In genomic region chr1:170498645-170499044, GRCm38 (mm10) we compare ENCODE assay signal across 23 mouse cellular contexts.
DNase-seq lines count a peak whose midpoint lies in the region; ATAC-seq and TF ChIP-seq lines count a peak whose summit lies in the region.
"Had no signal": no experiment of that assay in that cellular context is flagged by ENCODE, and none has a peak within 500 bp of the region (broad histone marks: within the 10 kb centered on the region; RNA-seq: fewer than 3 reads in every experiment).

No protein-coding gene starts in this region.

- H3K4me2 ChIP-seq in heart, embryonic 11.5 days, result no peak overlapping the region
- H3K4me2 ChIP-seq in midbrain, embryonic 16.5 days (ENCODE audit: low read length), result no peak overlapping the region
- H3K4me2 ChIP-seq: embryonic facial prominence, embryonic 13.5 days; forebrain, embryonic 13.5 days; heart, embryonic 15.5 days; hindbrain, embryonic 14.5 days had no signal

- no peak for TF ChIP-seq POLR2A in heart, adult 2 months (IDR thresholded peaks at IDR 0.05; ENCODE audit: insufficient read depth, low read depth, low read length)

- TF ChIP-seq CTCF in heart, adult 2 months (IDR thresholded peaks at IDR 0.05), result no peak

- peaks cover 55% of the 10 kb centered on the region for H3K4me1 ChIP-seq in heart, embryonic 11.5 days (ENCODE audit: control insufficient read depth, insufficient read depth, low read length)
- H3K4me1 ChIP-seq in heart, adult 2 months (ENCODE audit: control insufficient read depth, insufficient read depth, low read length), result peaks cover 1% of the 10 kb centered on the region; the same call in 1 of the 2 replicates
- peaks cover 47% of the 10 kb centered on the region for H3K4me1 ChIP-seq in midbrain, embryonic 10.5 days
- H3K4me1 ChIP-seq in midbrain, embryonic 16.5 days (ENCODE audit: control insufficient read depth, insufficient read depth, low read length), result peaks cover 7% of the 10 kb centered on the region; the same call in 1 of the 2 replicates

- no peaks in the 10 kb centered on the region; the same call in 1 of the 2 replicates for H3K79me2 ChIP-seq in heart, adult 2 months (replicated peaks; ENCODE audit: control insufficient read depth, insufficient read depth, low read length)

- no peak for TF ChIP-seq EP300 in heart, adult 2 months (IDR thresholded peaks at IDR 0.05; ENCODE audit: insufficient read depth, low read depth, low read length)

- no peak overlapping the region for H3K9ac ChIP-seq in heart, embryonic 11.5 days (ENCODE audit: low read depth, low read length)
- no peak overlapping the region for H3K9ac ChIP-seq in heart, adult 2 months (ENCODE audit: low read depth, low read length)
- no peak overlapping the region for H3K9ac ChIP-seq in midbrain, embryonic 16.5 days (ENCODE audit: low read depth, low read length)
- H3K9ac ChIP-seq: embryonic facial prominence, embryonic 13.5 days; forebrain, embryonic 13.5 days; heart, embryonic 15.5 days; hindbrain, embryonic 14.5 days had no signal

- no peak overlapping the region for H3K4me3 ChIP-seq in heart, embryonic 11.5 days (ENCODE audit: low read depth, low read length)
- H3K4me3 ChIP-seq in heart, adult 2 months, result no peak overlapping the region
- H3K4me3 ChIP-seq in midbrain, embryonic 10.5 days, result no peak overlapping the region
- no peak overlapping the region for H3K4me3 ChIP-seq in midbrain, embryonic 16.5 days (ENCODE audit: low read depth, low read length)
- H3K4me3 ChIP-seq: embryonic facial prominence, embryonic 13.5 days; forebrain, embryonic 13.5 days; heart, embryonic 15.5 days had no signal

- H3K27me3 ChIP-seq in heart, embryonic 11.5 days (ENCODE audit: control insufficient read depth, insufficient read depth, low read length), result no peaks in the 10 kb centered on the region
- no peaks in the 10 kb centered on the region for H3K27me3 ChIP-seq in heart, adult 2 months (ENCODE audit: control insufficient read depth, insufficient read depth, low read length)
- no peaks in the 10 kb centered on the region for H3K27me3 ChIP-seq in midbrain, embryonic 10.5 days (ENCODE audit: low read depth, poor library complexity, severe bottlenecking)
- H3K27me3 ChIP-seq in midbrain, embryonic 16.5 days (ENCODE audit: control insufficient read depth, insufficient read depth, low read depth, low read length), result no peaks in the 10 kb centered on the region
- H3K27me3 ChIP-seq: embryonic facial prominence, embryonic 13.5 days; forebrain, embryonic 13.5 days; heart, embryonic 15.5 days had no signal

- DNase-seq in embryo, embryonic 10 days (ENCODE audit: low spot score), result peak; percentile 50
- DNase-seq in embryo, embryonic 11 days, result no peak
- DNase-seq in heart, adult 2 months, result no peak
- DNase-seq in midbrain, embryonic 10.5 days (ENCODE audit: low spot score), result no peak
- DNase-seq in mesoderm, embryonic 11.5 days (ENCODE audit: low read depth, low spot score), result peak; percentile 68
- no peak for DNase-seq in retina, embryonic 14.5 days (ENCODE audit: low spot score)
- DNase-seq: adrenal gland, adult 8-10 months; B cell, adult 2 months; cerebellum, adult 11 months; cerebellum, adult 8-10 months; cerebellum, postnatal 14 days; gastrocnemius, postnatal 36 days; heart, adult 18-20 months; kidney, adult 2 months had no signal

- 27% methylated on average over 4 of the region's 4 CpGs for WGBS in heart, embryonic 11.5 days (ENCODE audit: insufficient replicate concordance)
- 79% methylated on average over 4 of the region's 4 CpGs for WGBS in heart, adult 2 months
- WGBS in midbrain, embryonic 10.5 days, result 33% methylated on average over 4 of the region's 4 CpGs
- WGBS in midbrain, embryonic 16.5 days, result 45% methylated on average over 4 of the region's 4 CpGs

- peak overlapping the region; percentile 66 for H3K27ac ChIP-seq in heart, embryonic 11.5 days (ENCODE audit: low read depth, low read length)
- H3K27ac ChIP-seq in heart, adult 2 months, result no peak overlapping the region
- H3K27ac ChIP-seq in midbrain, embryonic 10.5 days (replicated peaks), result peak overlapping the region; percentile 35; the same call in 1 of the 2 replicates
- no peak overlapping the region for H3K27ac ChIP-seq in midbrain, embryonic 16.5 days (ENCODE audit: low read length)
- H3K27ac ChIP-seq: embryonic facial prominence, embryonic 13.5 days; forebrain, embryonic 13.5 days; heart, embryonic 15.5 days; hindbrain, embryonic 14.5 days had no signal

- no peak for ATAC-seq in heart, embryonic 11.5 days (replicated peaks; ENCODE audit: insufficient number of reproducible peaks, low FRiP score, low TSS enrichment)
- ATAC-seq in midbrain, embryonic 16.5 days, result no peak
- ATAC-seq: CD4-positive, CD25-positive, alpha-beta regulatory T cell, adult 4 months; forebrain, embryonic 13.5 days; intestine, embryonic 16.5 days had no signal

- H3K36me3 ChIP-seq in heart, embryonic 11.5 days (ENCODE audit: control insufficient read depth, insufficient read depth, low read length), result no peaks in the 10 kb centered on the region
- H3K36me3 ChIP-seq in heart, adult 2 months (ENCODE audit: control insufficient read depth, insufficient read depth, low read length), result no peaks in the 10 kb centered on the region
- no peaks in the 10 kb centered on the region for H3K36me3 ChIP-seq in midbrain, embryonic 10.5 days
- H3K36me3 ChIP-seq in midbrain, embryonic 16.5 days (ENCODE audit: control insufficient read depth, insufficient read depth, low read length), result no peaks in the 10 kb centered on the region
- H3K36me3 ChIP-seq: embryonic facial prominence, embryonic 13.5 days; G1E; heart, embryonic 15.5 days had no signal

- no peaks in the 10 kb centered on the region for H3K9me3 ChIP-seq in heart, embryonic 11.5 days (replicated peaks; ENCODE audit: control insufficient read depth, low read length)
- H3K9me3 ChIP-seq in midbrain, embryonic 10.5 days (replicated peaks), result no peaks in the 10 kb centered on the region
- H3K9me3 ChIP-seq in midbrain, embryonic 16.5 days (replicated peaks; ENCODE audit: control insufficient read depth, low read length, poor library complexity, severe bottlenecking), result no peaks in the 10 kb centered on the region
- H3K9me3 ChIP-seq: embryonic facial prominence, embryonic 13.5 days; forebrain, embryonic 13.5 days; G1E; heart, embryonic 15.5 days had no signal

- intact Hi-C loops in heart, adult 2 months (cut with DNase I), result no loop called here

Comparison
In these comparisons a context has a peak if more than half of its experiments do, and no peak if none do; other contexts are left out.
1. DNase-seq: peak in embryo, embryonic 10 days (single experiment) and mesoderm, embryonic 11.5 days (single experiment); none in embryo, embryonic 11 days (single experiment), heart, adult 2 months (0 of 2), midbrain, embryonic 10.5 days (single experiment) and retina, embryonic 14.5 days (single experiment).
2. H3K27ac ChIP-seq: peak in heart, embryonic 11.5 days (single experiment) and midbrain, embryonic 10.5 days (single experiment); none in heart, adult 2 months (single experiment) and midbrain, embryonic 16.5 days (single experiment).